Mouse (Mus musculus) adrenal gland, adult (tissue): Measurements from ENCODE around the gene Fgf11.

Experiments
- DNase-seq, 2 experiments: peaks; one replicate each; pipeline ENCODE4 v3.0.0; 2022 to 2023; ENCODE audit warnings: low spot score in 1 of 2; ENCODE audit not compliant: inconsistent age in 2 of 2

The Fgf11 gene

DNA sequence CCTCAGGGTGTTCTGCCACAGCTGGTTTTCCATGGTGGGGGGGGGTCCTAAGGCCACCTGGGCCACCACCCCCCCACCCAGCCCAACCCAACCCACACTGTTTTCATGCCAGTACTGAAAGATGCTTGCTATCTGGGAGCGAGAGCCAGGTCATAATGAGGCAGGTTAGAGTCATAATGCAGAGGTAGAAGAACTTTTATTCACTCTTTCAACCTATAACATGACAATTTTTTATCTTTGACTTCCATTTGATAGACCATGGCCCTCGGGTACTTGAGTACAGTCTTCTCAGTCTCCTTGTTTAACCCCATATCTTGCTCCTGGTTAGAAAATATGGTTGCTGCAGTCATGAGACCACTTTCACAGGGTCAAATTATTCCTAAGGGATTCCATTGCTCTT, 16.7 kb upstream of the Fgf11 start, which contains the start of gene Spem2:
Spem2 (minus strand) TSS at position 101 of the 400 bp plus-strand sequence.
- no peak for DNase-seq

DNA sequence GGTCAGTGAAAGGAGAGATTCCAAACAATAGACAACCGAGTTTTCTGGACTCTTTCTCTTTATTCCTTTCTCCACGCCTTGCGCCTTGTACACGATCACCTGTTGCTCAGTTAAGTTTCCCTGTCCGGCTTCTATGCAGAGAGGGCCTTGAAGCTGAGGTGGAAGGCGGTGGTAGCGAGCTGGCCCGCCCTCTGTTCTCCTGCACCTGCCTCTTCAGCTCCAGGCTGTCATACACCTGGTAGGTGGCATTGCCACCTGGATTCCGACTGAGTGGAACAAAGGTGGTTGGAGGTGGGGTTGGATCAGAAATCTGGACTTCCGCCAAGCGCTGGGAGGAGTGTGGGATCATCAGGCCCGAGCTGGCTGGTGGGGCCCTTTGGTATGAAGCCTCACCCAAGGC, 14.9 kb upstream of the Fgf11 start:
- DNase-seq: no peak

DNA sequence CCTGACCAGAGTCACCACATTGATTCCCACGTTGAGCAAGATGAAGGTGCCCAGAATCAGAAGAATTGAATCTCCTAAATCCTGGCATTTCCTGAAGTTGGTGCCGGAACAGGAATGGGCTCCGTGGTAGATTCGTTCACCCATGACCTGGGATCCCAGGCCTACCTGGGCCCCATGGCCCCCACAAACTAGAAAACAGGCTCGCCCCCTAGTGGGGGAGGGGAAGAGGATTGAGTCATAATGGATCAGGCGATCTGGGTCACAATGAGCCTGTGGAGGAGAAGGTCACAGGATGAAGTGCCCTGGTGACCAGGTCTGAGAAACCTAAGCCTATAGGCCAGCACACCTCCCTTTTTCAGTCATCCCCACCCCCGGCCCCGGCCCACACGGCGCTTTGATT, 13.5 kb upstream of the Fgf11 start, which contains the start of gene Gm39566:
Gm39566 (minus strand) TSS at position 144 of the 400 bp plus-strand sequence.
- DNase-seq: no peak

DNA sequence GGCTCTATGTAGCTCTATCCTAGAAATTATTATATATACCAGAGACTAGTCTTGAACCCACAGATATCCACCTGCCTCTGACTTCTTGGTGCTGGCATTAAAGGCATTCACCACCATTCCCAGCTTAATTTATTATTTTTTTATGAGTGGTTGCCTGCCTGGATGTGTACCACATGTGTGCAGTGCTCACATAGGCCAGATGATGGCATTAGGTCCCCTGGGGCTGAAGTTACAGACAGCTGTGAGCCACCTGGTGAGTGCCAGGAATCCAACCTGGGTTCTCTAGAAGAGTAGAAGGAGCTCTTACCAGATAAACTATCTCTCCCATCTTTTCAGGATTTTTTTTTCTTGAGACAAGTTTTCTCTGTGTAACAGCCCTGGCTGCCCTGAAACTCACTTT, 8.6 kb upstream of the Fgf11 start:
- DNase-seq: no peak

DNA sequence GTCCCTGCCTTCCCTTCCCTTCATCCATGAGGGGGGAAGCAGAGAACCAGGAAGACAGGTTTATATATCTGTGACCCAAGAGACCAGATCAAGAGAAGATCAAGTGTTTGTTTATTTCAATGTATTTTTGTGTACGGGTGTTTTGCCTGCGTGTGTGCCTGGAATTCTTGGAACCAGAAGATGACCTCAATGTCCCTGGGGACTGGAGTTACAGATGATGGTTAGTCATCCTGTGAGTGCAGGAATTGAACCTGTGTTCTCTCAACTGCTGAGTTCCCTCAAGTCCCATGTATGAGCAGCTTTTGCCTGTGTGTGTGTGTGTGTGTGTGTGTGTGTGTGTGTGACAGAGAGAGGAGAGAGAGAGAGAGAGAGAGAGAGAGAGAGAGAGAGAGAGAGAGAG, 6.0 kb upstream of the Fgf11 start:
- no peak for DNase-seq

DNA sequence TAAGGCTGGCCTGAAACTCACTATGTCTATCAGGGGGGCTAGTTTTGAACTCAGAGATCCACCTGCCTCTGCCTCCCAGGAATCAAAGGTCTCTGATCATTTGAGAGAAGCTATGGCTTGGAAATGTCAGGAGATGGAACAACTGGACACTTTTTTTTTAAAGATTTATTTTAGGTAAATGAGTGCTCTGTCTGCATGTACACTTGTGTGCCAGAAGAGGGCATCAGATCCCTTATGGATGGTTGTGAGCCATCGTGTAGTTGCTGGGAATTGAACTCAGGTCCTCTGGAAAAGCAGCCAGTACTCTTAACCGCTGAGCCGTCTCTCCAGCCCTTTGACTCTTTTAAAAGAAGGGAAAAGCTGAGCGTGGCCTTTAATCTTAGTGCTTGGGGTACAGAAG, 4.7 kb upstream of the Fgf11 start:
- DNase-seq: no peak

DNA sequence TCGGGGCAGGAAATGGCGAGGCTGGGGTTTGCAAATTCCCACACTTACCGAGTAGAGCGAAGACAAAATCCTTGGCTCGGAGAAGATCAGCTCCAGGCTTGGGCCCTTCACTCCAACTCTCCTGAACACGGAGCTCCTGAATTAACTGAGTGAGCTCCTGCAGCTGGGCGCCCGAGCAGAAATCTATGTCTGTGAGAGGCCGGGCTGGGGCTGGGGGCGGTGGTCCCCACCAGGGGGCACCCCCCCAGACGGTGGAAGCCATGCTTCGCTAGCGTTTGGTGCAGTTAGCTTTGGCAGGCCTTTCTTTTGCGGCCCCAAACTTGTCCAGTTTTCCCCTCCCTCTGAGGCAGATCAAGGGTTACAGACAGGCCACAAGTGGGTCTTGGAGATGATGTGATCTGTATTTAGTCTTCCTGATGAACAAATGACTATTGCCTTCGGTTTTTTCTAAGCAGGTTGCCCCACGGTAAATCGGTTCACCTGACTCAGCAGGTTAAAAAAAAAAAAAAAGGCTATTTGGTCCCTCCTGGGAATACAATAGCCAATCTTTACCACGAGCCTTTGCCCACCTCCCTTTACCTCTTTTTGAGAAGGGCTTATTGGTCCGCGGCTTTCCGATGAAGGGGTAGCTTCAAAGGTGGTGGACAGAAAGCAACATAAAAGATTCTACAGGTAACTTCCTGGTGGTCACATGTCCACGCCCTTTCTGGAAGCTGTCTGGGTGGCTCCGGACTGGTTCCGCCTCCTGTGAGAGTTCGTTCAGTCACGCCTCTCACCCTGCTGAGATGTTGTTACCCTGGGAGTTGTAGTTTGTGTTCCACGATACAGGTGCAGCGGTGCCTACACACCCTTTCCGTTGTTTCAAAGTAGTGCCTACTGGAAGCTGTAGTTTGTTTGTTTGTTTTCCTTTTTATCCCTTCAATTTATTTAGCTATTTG, 3.6 kb upstream of the Fgf11 start, which contains the start of gene Tmem102:
Tmem102 (minus strand) TSS at position 653 of the 938 bp plus-strand sequence.
- DNase-seq: no peak

DNA sequence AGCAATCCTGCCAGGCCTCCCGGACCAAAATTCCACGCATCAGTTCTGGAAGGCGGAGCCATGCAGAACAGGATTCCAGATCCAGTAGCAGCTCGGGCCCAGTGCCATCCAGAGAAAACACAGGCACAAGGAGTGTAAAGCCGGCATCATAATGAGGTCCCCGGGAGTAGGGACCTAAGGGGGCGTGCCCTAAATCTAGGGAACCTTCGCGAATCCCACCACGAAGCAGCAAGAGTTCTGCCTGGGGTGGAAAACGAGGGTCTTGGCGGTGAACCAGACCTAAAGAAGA, 2.9 kb upstream of the Fgf11 start:
- peak; percentile 63 to 68 for DNase-seq

DNA sequence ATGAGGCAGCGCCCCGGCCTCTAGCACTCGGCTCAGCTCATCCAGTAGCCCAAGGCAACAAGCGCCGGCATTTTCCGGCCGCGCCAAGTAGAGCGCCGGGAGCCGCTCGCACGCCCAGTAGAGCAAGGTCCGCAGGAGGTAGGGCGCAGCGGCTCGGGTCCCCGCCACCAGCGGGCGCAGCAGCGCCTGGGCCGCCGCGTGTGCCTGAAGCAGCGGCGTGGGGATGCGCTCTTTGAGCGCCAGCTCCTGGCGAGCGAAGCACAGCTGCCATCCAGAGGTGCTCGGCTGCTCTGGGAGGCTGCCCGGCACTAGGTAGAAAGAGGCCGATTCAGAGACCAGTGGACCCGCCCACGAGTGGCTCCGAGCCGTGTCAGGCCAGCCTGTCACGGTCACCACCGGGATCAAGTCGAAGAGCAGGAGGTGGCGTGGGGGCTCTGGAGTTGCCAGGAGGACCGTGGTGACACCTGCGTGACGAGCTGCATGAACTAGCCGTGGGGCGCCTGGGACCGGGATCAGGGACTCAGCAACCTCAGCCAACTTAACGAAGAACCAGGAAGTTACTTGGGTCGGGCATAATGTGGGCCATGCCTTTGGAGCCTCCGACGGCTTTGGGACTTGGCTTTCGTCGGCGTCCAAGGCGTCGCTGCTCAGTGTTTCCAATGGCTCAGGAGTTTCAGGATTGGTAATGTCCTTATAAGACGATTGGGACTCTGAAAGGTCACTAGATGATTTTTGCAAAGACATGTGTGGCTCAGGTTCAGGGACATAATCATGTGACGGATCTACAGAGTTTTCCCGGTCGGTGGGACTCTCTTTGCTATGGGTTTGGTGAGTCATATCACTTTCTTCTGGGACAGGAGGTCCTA, 2.4 kb upstream of the Fgf11 start:
- DNase-seq: peak; percentile 89 to 93

DNA sequence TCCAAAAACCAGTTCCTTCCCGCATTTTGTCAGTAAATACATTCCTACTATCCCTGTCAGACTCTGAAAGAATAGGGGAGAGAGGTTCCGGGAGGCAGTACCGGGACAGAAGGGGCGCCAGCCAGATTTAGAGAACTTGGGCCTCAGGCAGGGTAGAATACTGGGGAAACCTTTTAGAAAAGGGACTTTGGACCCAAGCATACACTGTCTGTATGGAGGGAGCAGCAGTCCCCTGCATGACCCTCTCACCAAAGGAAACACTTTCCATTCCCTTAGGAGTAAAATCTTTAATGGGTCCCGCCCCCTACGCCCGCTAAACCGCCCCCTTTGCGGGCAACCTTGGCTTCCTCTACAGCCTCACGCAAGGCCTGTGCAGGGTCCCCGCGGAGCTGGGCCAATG, 1.7 kb upstream of the Fgf11 start:
- no peak for DNase-seq

DNA sequence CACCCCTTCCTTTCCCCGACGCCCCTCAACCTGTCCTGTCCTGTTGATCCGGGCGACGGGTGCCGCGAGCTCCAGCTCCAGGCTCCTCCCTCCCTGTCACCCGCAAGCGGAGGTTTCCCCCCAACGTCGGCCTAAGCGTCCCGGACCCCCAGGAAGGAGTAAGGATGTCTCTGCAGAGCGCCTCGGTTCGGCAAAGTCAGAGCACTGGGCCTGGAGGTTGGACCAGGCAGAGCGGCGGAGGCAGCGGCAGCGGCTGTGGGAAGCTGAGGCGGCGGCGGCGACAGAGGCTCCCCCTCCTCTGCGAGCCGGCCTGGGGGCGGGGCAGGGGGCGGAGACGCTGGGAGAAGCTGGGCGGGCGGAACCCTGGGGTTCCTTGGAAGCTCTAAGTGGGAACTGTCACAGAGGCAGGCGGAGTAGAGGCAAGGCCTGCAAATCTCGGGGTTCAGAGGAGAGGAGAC, 1.0 kb upstream of the Fgf11 start:
- DNase-seq: peak; percentile 93 to 96

DNA sequence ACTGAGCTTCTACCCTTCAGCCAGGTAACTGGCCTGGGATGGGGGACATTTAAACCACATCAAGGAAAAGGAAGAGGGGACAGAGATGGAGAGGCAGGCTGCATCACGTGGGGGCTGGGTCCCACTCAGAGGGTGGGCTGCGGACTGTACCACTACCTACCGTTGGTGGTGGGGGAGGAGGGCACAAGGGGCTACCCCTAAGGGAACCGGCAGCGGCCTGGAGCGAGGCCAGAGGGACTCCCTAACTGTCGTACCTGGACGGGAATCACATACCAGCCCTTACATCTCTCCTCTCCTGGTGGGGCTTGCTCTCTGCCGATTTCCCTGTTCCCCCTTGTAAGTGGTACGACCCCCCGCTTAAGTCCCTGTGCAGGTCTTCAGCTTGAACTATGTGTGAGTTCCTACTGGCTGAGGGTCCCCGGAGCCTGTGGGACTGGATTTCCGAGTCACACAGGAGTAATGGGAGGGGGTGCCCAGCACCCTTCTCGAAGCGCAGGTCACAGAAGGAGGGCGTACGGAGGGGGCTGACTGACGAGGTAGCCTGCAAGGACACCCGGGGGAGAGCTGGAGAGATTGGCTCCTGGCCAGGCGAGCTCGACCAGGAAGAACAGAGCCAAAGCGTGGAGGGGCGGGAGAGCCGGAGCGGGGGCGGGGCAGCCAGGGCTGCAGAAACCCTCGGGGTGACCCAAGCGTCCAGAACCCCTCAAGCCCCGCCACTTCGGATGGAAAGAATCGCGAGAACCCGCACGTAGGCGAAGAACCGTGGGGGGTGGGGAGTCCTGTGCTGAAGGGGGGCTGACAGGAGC, 1.1 kb downstream of the Fgf11 start:
- peak; percentile 77 to 78 for DNase-seq

DNA sequence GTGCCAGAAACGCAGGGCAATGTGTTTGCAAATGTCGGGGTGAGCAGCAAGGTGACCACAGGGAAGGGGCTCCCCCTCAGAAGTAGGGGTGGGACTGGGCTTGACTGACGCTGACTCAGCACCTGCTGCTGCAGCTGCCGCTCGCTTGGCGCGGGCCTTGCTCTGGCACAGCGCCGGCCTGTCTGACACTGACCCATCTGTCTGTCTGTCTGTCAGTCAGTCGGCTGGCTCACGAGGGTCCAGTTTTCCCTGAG, 1.6 kb downstream of the Fgf11 start:
- DNase-seq: peak; percentile 61 to 62

DNA sequence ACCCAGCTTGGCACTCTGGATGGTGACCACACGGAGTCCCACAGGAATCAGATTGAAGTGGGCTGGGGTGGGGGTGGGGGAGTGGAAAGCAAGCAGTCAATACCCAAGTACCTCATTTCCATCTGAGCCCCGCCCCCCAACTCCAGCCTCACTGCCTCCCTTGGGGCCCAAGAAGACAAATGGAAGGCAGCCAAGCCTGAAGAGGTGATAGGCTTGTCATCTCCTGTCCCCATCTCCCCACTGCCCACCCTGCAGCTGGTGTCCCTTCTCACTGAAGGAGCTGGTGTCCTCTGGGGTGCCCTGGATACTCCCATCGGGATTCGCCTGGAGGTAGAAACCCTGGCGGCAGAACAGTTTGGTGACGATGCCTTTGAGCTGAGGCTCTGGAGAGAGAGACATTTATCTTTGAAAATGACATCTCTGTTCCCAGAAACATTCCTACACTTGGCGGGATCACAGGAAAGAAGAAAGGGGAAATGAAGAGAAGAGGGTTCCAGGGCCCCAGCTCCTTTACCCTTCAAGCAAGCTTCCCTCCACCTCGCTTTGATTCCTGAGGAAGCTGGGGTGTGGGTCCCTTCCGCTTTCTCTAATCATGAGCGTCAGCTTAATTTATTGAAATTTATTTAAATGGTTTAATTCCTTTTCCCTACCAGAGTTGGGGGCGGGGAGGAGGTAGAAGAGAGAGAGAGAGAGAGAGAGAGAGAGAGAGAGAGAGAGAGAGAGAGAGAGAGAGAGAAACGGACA, 2.1 kb downstream of the Fgf11 start:
- peak; percentile 50 to 66 for DNase-seq

DNA sequence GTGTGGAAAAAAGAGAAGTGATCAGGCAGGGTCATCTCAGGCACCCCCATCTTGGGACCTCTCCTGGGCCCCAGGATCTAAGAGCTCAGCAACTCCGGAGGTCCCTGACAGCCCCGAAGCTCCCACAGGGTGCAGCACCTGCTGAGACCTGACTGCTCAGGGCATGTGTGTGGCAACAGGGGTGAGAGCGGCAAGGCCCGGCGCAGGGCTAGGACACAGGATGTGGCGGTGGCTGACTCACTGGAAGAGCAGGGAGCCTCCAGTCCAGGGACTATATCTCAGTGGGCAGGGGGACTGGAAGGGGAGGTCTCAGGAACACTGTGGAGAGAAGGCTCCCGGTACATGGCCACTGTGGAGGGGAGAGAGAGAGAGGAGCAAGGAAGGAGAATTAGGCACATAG, 3.7 kb downstream of the Fgf11 start:
- no peak for DNase-seq

DNA sequence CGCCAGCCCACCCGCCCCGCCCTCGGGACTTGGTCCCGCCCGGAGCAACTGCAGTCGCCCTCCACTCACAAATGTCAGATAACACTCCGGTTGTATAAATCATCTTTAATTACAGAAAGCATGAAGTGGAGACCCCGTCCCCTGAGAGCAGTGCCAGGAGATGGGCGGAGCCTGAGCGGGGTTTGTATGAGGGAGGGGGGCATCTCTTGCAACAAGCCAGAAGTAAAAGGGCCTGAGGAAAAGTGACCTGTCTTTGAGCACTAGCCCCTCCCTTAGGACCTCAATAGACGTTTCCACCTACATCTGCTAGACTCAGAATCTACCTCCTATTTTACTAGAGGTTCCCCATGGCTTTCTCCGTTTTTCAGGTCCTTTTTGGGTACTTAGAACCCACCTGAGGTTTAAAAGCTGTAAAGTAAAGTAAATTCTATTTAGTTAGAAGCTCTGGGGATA, 5.6 kb downstream of the Fgf11 start:
- DNase-seq: no peak

DNA sequence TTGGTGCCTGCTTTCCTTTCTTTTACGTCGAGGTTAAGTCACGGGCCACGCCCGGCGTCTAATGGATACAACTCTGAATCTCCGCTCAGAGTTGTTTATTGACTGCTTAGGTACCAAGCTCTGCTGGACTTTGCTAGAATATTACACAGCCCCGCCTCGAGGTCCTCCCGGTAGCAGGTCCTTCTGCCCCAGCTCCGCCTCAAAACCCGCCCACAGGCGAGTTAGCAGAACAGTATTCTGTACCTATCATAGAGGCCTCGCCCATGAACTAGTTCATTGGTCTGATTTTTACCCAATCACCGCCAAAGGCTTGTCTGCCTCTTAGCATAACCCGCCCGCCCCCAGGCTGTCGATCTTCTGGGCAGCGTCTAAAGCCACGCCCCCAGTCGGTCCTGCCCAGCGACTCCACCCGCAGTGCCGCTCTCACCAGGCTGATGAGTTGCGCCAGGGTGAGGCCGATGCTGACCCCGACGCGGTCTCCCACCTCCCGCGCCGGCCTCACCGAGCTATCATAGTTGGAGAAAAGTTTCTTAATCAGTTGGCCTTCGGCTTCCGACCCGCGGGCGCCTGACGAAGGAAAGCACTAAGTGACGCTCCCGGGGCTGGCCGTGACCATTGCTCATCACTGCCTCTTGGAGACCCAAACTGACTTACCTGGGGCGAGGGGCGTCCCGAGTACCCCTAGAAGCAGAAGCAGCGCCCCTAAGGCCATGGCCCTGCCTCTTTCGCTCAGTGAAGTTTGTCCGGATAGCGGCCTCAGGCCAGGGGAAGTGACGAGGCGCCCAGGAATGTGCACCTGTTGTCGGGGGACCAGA, 6.3 kb downstream of the Fgf11 start, which contains the start of gene Chrnb1:
Chrnb1 (minus strand) TSS at position 776 of the 815 bp plus-strand sequence.
- DNase-seq: peak; percentile 96 to 97

DNA sequence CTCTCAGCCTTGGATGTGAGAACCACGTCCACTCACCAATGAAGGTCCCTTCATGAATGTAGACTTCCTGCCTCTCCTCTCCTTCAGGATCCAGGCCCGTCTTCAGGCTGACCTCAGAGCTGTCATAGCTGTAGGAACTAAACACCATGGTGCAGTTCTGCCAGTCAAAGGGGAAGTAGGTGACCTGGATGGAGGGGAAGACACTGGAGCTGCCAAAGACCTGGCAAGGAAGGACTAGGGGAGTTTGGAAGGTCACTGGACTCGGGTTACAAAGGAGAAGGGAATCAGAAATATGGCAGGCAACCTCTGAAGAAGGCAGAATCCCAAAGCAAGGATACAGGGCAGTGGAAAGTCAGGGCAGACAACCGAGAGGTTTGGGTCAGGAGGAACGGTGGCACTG, 8.2 kb downstream of the Fgf11 start:
- DNase-seq: no peak

DNA sequence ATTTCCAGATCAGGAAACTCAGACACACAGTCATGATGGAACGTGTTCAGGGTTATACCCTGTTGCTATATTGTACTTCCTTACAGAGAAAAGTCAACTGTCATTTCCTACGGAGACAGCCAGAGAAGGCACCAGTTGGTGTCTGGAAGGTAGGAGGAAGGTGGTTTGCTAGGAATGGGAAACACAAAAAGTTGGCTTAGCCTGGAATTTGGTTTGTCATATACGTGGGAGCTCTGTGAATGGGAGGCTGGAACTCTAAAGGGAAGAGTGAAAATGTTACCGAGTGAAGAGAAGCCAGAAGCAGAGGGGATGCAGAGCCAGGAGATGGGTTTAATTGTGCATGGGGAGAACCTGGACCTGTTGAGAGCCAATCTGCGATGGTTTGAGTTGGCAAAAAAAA, 10.2 kb downstream of the Fgf11 start:
- no peak for DNase-seq

DNA sequence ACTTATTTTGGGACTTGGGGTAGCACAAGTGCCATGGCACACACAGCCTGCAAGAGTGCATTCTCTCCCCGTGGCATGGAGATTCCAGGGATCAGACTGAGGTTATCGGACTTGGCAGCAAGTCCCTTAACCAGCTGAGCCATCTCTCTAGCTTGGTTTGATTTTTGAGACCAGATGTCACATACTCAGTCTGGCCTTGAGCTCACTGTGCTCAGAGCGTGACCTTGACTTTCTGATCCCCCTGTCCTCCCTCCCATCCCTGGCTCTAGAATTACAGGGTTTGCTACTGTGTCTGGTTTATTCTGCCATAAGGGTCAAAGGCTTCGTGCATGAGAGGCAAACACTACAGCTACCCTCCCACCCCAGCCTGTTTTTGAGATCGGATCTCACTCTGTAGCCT, 12.2 kb downstream of the Fgf11 start:
- peak; percentile 82 to 84 for DNase-seq
